In the genomic region with DNA sequence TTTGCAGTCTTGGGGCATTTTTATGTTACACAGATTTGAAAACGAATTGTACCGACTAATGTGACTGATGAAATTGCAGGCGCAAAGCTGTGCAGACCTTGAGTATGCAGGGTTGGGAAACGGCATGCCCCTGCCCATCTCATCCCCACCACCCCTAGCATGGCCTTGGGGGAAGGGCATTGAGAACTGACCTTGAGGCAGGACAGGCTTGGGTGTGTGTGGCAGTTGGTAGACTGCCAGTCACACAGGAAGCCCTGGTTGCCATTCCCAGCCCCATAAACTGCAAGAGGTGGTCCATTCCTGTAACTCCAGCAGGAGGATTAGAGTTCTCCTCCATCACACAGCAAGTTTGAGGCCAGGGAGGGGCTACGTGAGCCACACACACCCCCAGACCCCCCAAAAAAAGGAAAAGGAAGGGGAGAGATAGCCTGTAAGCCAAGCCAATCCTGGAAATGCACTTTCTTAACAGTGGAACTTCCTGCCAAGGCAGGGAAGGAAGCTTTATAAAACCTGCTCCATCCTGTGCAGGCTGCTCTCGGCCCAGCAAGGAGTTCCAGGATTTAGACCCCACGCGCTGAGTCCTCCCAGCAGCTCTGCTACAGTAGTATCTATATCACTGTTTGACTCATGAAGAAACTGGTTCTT, we compare ENCODE assay signal across 12 mouse cellular contexts.
A peak's percentile ranks its signal among the peaks of the same experiment; 100 is the strongest.
DNase-seq lines count a peak whose midpoint lies in the region; ATAC-seq and TF ChIP-seq lines count a peak whose summit lies in the region.
"Had no signal": no experiment of that assay in that cellular context is flagged by ENCODE, and none has a peak within 500 bp of the region (broad histone marks: within the 10 kb centered on the region; RNA-seq: fewer than 3 reads in every experiment).

No protein-coding gene starts in this region.

- H3K27me3 ChIP-seq in kidney, embryonic 15.5 days: no peaks in the 10 kb centered on the region
- H3K27me3 ChIP-seq in stomach, embryonic 15.5 days (replicated peaks): no peaks in the 10 kb centered on the region
- no peaks in the 10 kb centered on the region for H3K27me3 ChIP-seq in stomach, postnatal 0 days (ENCODE audit: control insufficient read depth, insufficient read depth, low read length)

- ATAC-seq in kidney, embryonic 15.5 days (replicated peaks; ENCODE audit: low FRiP score): no peak; the same call in 1 of the 2 replicates
- no peak for ATAC-seq in stomach, embryonic 15.5 days (ENCODE audit: insufficient read depth, low FRiP score, low read depth)
- no peak for ATAC-seq in stomach, postnatal 0 days (ENCODE audit: low FRiP score, low TSS enrichment)
- ATAC-seq: intestine, postnatal 0 days; midbrain, embryonic 16.5 days had no signal

- 76% methylated on average over 8 of the region's 8 CpGs for WGBS in kidney, embryonic 15.5 days
- 77% methylated on average over 8 of the region's 8 CpGs for WGBS in stomach, embryonic 15.5 days
- 76% methylated on average over 8 of the region's 8 CpGs for WGBS in stomach, postnatal 0 days

- H3K4me1 ChIP-seq in kidney, embryonic 15.5 days: peaks cover 29% of the 10 kb centered on the region
- no peaks in the 10 kb centered on the region for H3K4me1 ChIP-seq in stomach, embryonic 15.5 days
- no peaks in the 10 kb centered on the region for H3K4me1 ChIP-seq in stomach, postnatal 0 days (replicated peaks; ENCODE audit: control insufficient read depth, insufficient read depth)

- peak; percentile 48 to 67 for DNase-seq in adrenal gland, adult (ENCODE audit: inconsistent age in 2 of 2, low spot score in 1 of 2)
- no peak for DNase-seq in adrenal gland, adult 18-20 months (ENCODE audit: low spot score in 2 of 2)
- no peak for DNase-seq in kidney, adult 18-20 months
- DNase-seq in stomach, postnatal 0 days (ENCODE audit: low spot score): no peak
- DNase-seq in spleen, postnatal 4 days (ENCODE audit: low spot score in 2 of 2): no peak
- DNase-seq in right cerebral cortex, postnatal 36 days (ENCODE audit: low spot score in 2 of 2): no peak
- DNase-seq: gastrocnemius, postnatal 14 days had no signal

- H3K4me3 ChIP-seq in kidney, embryonic 15.5 days (replicated peaks): no peak overlapping the region
- H3K4me3 ChIP-seq in stomach, embryonic 15.5 days (replicated peaks): no peak overlapping the region
- no peak overlapping the region for H3K4me3 ChIP-seq in stomach, postnatal 0 days (ENCODE audit: low read depth, low read length)
- H3K4me3 ChIP-seq: erythroblast, embryonic 14.5 days had no signal

- no peak overlapping the region for H3K9ac ChIP-seq in kidney, embryonic 15.5 days
- no peak overlapping the region for H3K9ac ChIP-seq in stomach, embryonic 15.5 days
- H3K9ac ChIP-seq in stomach, postnatal 0 days (ENCODE audit: low read length): no peak overlapping the region

- no peak overlapping the region for H3K4me2 ChIP-seq in kidney, embryonic 15.5 days
- no peak overlapping the region for H3K4me2 ChIP-seq in stomach, embryonic 15.5 days
- no peak overlapping the region for H3K4me2 ChIP-seq in stomach, postnatal 0 days (replicated peaks; ENCODE audit: low read depth)

- TF ChIP-seq CTCF in stomach, postnatal 0 days (IDR thresholded peaks at IDR 0.05; ENCODE audit: low read depth): no peak

- H3K27ac ChIP-seq in kidney, embryonic 15.5 days: peak overlapping the region; percentile 64
- 0 out of 2 replicates have a peak overlapping the region, but pooled peaks have one; percentile 18 for H3K27ac ChIP-seq in stomach, embryonic 15.5 days
- H3K27ac ChIP-seq in stomach, postnatal 0 days (replicated peaks): no peak overlapping the region

- no peaks in the 10 kb centered on the region for H3K36me3 ChIP-seq in kidney, embryonic 15.5 days
- no peaks in the 10 kb centered on the region for H3K36me3 ChIP-seq in stomach, embryonic 15.5 days
- H3K36me3 ChIP-seq in stomach, postnatal 0 days (ENCODE audit: control insufficient read depth, insufficient read depth, low read length): no peaks in the 10 kb centered on the region

- TF ChIP-seq EP300 in stomach, postnatal 0 days (optimal IDR thresholded peaks at IDR 0.05): no peak

- H3K9me3 ChIP-seq in kidney, embryonic 15.5 days (replicated peaks): no peaks in the 10 kb centered on the region
- no peaks in the 10 kb centered on the region for H3K9me3 ChIP-seq in stomach, embryonic 15.5 days
- H3K9me3 ChIP-seq in stomach, postnatal 0 days (ENCODE audit: control insufficient read depth, low read length): no peaks in the 10 kb centered on the region

Comparison
In these comparisons a context has a peak if more than half of its experiments do, and no peak if none do; other contexts are left out.
1. DNase-seq: peak in adrenal gland, adult (2 of 2); none in adrenal gland, adult 18-20 months (0 of 2), kidney, adult 18-20 months (single experiment), stomach, postnatal 0 days (single experiment), spleen, postnatal 4 days (0 of 2) and right cerebral cortex, postnatal 36 days (0 of 2).